Mouse (Mus musculus): ENCODE measurements around the gene Tmc6. TPM values are rescaled to one million over a fixed set of nuclear protein-coding genes. Genes with fewer than 3 reads are reported as not detected.
"Not testable (repeated sequence)": the region's sequence is repeated elsewhere in the genome, so short reads cannot be mapped to it uniquely, and the experiment has no call there.

Gene Tmc6
- polyA plus RNA-seq, 1 experiment from 2014 or later: 28.4 TPM

- 78% methylated on average over 9 of the region's 9 CpGs for WGBS
- ATAC-seq (replicated peaks; ENCODE audit: extremely low read depth, insufficient read depth, low FRiP score); H3K4me3 ChIP-seq (ENCODE audit: low read length); H3K9ac ChIP-seq (ENCODE audit: low read length); H3K4me2 ChIP-seq (ENCODE audit: low read depth, low read length); H3K27me3 ChIP-seq (ENCODE audit: control insufficient read depth, insufficient read depth, low read length); H3K9me3 ChIP-seq (replicated peaks; ENCODE audit: control insufficient read depth, low read length); H3K27ac ChIP-seq (ENCODE audit: low read length): not testable (repeated sequence)
- Histone ChIP-seq H3K4me1 (ENCODE audit: control insufficient read depth, insufficient read depth, low read length) (peaks cover 46% of the 10 kb centered on the region), H3K36me3 (ENCODE audit: control insufficient read depth, insufficient read depth) (peaks cover 53% of the 10 kb centered on the region)
These were observed 33.9 kb upstream of the Tmc6 start for GRCm38 (mm10) chr11:117815850-117816249.

DNA sequence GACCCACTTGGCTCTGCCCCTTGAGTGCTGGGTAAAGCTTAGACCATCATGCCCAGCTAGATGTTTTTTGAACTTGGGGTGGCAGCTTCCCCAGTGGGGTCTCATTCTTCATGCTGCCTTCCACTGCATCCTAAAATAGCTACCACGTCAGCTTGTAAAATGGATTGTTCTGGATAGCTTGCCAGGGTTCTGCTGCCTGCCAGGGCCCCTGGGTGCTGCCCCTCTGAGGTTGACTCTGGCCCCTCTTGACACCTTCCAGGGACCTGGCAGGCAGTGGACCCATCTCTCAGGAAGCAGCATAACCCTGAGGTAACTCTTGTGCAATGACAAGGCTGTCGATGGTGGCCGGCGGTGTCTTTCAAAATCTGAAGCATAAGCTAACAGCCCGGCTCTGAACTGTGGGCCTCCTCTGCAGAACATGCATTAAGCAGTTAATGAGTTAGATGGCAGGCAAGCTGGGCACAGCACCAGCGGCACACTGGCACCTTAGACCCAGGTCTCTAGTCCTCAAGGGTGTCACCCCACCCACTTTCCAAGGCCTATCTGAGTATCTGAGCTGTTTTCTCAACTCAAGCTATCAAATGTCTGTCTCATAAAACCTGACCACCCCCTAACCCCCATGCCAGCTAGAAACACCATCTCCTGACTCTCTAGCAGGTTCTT lies 32.8 kb upstream of the Tmc6 start:
- H3K36me3 ChIP-seq (ENCODE audit: control insufficient read depth, insufficient read depth): peaks cover 45% of the 10 kb centered on the region
- no peak overlapping the region; the same call in 1 of the 2 replicates for H3K9ac ChIP-seq (ENCODE audit: low read length)
- H3K9me3 ChIP-seq (replicated peaks; ENCODE audit: control insufficient read depth, low read length): no peaks in the 10 kb centered on the region
- no peak overlapping the region for H3K4me3 ChIP-seq (ENCODE audit: low read length)
- no peak overlapping the region for H3K4me2 ChIP-seq (ENCODE audit: low read depth, low read length)
- H3K4me1 ChIP-seq (ENCODE audit: control insufficient read depth, insufficient read depth, low read length): peaks cover 45% of the 10 kb centered on the region
- WGBS: 82% methylated on average over 6 of the region's 6 CpGs
- ATAC-seq (replicated peaks; ENCODE audit: extremely low read depth, insufficient read depth, low FRiP score): no peak
- H3K27me3 ChIP-seq (ENCODE audit: control insufficient read depth, insufficient read depth, low read length): no peaks in the 10 kb centered on the region
- H3K27ac ChIP-seq (ENCODE audit: low read length): peak overlapping the region; percentile 60

GRCm38 (mm10) chr11:117813867-117814266 lies 31.9 kb upstream of the Tmc6 start:
- 45% methylated on average over 5 of the region's 5 CpGs for WGBS
- H3K4me1 ChIP-seq (ENCODE audit: control insufficient read depth, insufficient read depth, low read length): peaks cover 42% of the 10 kb centered on the region

DNA sequence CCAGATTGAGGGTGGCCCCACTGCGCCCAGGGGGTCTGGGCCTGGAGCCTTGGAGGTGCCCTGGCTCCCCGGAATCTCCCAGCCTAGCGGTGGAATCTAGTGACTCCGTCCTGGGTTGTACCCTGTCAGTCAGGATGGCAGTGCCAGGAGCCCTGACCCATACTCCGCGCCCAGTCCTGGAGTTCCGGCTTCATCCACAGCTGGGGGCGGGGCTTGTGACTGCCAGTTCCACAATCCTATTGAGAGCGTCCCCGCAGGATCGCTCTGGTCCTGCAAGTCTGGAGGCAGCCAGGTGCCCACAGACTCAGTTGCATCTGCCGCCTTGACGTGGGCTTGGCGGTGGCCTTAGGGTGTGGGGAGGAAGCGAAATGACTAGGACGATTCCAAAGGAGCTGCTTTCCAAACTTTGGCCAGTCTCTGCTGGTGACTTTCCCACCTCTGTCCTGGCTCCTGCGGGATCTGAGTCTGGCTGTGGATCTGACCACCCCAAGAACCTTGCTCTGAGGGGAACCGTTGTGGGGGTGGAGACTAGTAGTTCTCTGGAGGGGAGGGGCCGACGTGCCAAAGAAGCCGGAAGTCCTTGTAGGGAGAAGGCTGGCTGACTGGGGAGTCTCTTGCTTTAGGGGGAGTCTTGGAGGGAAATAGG lies 28.5 kb upstream of the Tmc6 start:
- peaks cover 34% of the 10 kb centered on the region for H3K4me1 ChIP-seq (ENCODE audit: control insufficient read depth, insufficient read depth, low read length)
- H3K27me3 ChIP-seq (ENCODE audit: control insufficient read depth, insufficient read depth, low read length): no peaks in the 10 kb centered on the region
- H3K4me3 ChIP-seq (ENCODE audit: low read length): peak overlapping the region; percentile 90
- peak overlapping the region; percentile 85 for H3K27ac ChIP-seq (ENCODE audit: low read length)
- peak overlapping the region; percentile 79 for H3K4me2 ChIP-seq (ENCODE audit: low read depth, low read length)
- H3K9ac ChIP-seq (ENCODE audit: low read length): peak overlapping the region; percentile 95
- under 1% methylated on average over 21 of the region's 21 CpGs for WGBS
- H3K9me3 ChIP-seq (replicated peaks; ENCODE audit: control insufficient read depth, low read length): no peaks in the 10 kb centered on the region
- peaks cover 20% of the 10 kb centered on the region for H3K36me3 ChIP-seq (ENCODE audit: control insufficient read depth, insufficient read depth)
- peak; percentile 76 for ATAC-seq (replicated peaks; ENCODE audit: extremely low read depth, insufficient read depth, low FRiP score)

More at GRCm38 (mm10) chr11:117813867-117814266, 31.9 kb upstream of the Tmc6 start:
- peaks cover 42% of the 10 kb centered on the region for H3K36me3 ChIP-seq (ENCODE audit: control insufficient read depth, insufficient read depth)
- no peaks in the 10 kb centered on the region for H3K27me3 ChIP-seq (ENCODE audit: control insufficient read depth, insufficient read depth, low read length)
- no peak overlapping the region for H3K4me3 ChIP-seq (ENCODE audit: low read length)
- no peak for ATAC-seq (replicated peaks; ENCODE audit: extremely low read depth, insufficient read depth, low FRiP score)
- peak overlapping the region; percentile 41; the same call in 1 of the 2 replicates for H3K27ac ChIP-seq (ENCODE audit: low read length)
- H3K4me2 ChIP-seq (ENCODE audit: low read depth, low read length): no peak overlapping the region
- no peaks in the 10 kb centered on the region for H3K9me3 ChIP-seq (replicated peaks; ENCODE audit: control insufficient read depth, low read length)
- H3K9ac ChIP-seq (ENCODE audit: low read length): no peak overlapping the region

- Histone ChIP-seq H3K9me3 (replicated peaks; ENCODE audit: control insufficient read depth, low read length) (no peaks in the 10 kb centered on the region), H3K36me3 (ENCODE audit: control insufficient read depth, insufficient read depth) (peaks cover 12% of the 10 kb centered on the region), H3K9ac (ENCODE audit: low read length) (peak within 1 kb of the TSS; percentile 95), H3K4me2 (ENCODE audit: low read depth, low read length) (peak within 1 kb of the TSS; percentile 79), H3K27ac (ENCODE audit: low read length) (peak within 1 kb of the TSS; percentile 85), H3K4me3 (ENCODE audit: low read length) (peak within 1 kb of the TSS; percentile 90), H3K27me3 (ENCODE audit: control insufficient read depth, insufficient read depth, low read length) (no peaks in the 10 kb centered on the region), H3K4me1 (ENCODE audit: control insufficient read depth, insufficient read depth, low read length) (peaks cover 27% of the 10 kb centered on the region)
- ATAC-seq (replicated peaks; ENCODE audit: extremely low read depth, insufficient read depth, low FRiP score): peak; percentile 69
- WGBS: under 1% methylated on average over 75 of the region's 75 CpGs
These were observed 27.7 kb upstream of the Tmc6 start, which contains the start of the genes Gm20708 and Syngr2 for GRCm38 (mm10) chr11:117809407-117810311. Gene Gm20708 (plus strand): TSS chr11:117809668. Gene Syngr2 (plus strand): TSS chr11:117809668.

DNA sequence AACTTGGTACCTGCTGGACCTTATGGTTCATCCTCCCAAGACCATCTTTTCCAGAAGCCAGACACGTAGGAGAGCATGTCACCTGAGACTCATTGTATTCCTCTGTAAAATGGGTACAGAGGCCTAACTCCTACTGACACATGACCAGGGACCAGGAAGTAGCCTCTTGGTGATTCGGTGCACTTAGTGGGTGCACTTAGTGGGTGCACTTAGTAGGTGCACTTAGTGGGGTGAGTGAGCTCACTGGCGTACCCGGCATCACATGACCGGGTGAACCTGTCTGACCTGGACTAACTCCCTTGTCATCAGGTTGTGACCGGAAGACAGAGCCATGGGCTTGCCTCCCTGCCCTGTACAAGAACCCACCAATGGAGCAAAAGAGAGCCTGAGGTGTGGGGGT lies 24.8 kb upstream of the Tmc6 start:
- Histone ChIP-seq H3K4me2 (ENCODE audit: low read depth, low read length) (no peak overlapping the region), H3K9me3 (replicated peaks; ENCODE audit: control insufficient read depth, low read length) (no peaks in the 10 kb centered on the region), H3K4me1 (ENCODE audit: control insufficient read depth, insufficient read depth, low read length) (peaks cover 17% of the 10 kb centered on the region), H3K4me3 (ENCODE audit: low read length) (no peak overlapping the region), H3K36me3 (ENCODE audit: control insufficient read depth, insufficient read depth) (no peaks in the 10 kb centered on the region), H3K27ac (ENCODE audit: low read length) (no peak overlapping the region), H3K9ac (ENCODE audit: low read length) (no peak overlapping the region), H3K27me3 (ENCODE audit: control insufficient read depth, insufficient read depth, low read length) (no peaks in the 10 kb centered on the region)
- 93% methylated on average over 6 of the region's 6 CpGs for WGBS
- ATAC-seq (replicated peaks; ENCODE audit: extremely low read depth, insufficient read depth, low FRiP score): no peak

DNA sequence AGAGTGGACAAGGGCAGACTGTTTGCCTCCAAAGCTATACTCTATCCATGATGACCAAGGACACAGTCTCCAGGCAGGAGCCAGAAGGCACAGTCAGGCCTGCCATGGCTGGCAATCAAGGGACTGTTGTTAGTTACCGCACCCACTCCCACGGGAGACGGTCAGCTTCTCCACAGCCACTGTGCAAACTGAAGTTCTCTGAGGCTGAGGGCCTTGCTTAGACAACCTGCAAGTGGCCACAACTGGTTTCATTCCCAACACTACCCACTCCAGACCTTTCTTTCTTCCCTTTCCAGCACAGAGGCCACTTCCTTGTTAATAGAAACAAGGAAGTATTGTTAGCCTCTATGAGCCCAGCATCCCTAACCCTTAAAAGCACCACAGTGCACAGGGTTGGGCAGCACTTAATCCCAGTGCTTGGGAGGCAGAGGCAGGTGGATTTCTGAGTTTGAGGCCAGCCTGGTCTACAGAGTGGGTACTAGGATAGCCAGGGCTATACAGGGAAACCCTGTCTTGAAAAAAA lies 21.2 kb upstream of the Tmc6 start:
- no peaks in the 10 kb centered on the region for H3K9me3 ChIP-seq (replicated peaks; ENCODE audit: control insufficient read depth, low read length)
- ATAC-seq (replicated peaks; ENCODE audit: extremely low read depth, insufficient read depth, low FRiP score): no peak
- peaks cover 4% of the 10 kb centered on the region for H3K4me1 ChIP-seq (ENCODE audit: control insufficient read depth, insufficient read depth, low read length)
- no peak overlapping the region for H3K27ac ChIP-seq (ENCODE audit: low read length)
- H3K27me3 ChIP-seq (ENCODE audit: control insufficient read depth, insufficient read depth, low read length): no peaks in the 10 kb centered on the region
- no peaks in the 10 kb centered on the region for H3K36me3 ChIP-seq (ENCODE audit: control insufficient read depth, insufficient read depth)
- H3K4me2 ChIP-seq (ENCODE audit: low read depth, low read length): no peak overlapping the region
- H3K4me3 ChIP-seq (ENCODE audit: low read length): no peak overlapping the region
- WGBS: 89% methylated on average over 3 of the region's 3 CpGs
- H3K9ac ChIP-seq (ENCODE audit: low read length): no peak overlapping the region

DNA sequence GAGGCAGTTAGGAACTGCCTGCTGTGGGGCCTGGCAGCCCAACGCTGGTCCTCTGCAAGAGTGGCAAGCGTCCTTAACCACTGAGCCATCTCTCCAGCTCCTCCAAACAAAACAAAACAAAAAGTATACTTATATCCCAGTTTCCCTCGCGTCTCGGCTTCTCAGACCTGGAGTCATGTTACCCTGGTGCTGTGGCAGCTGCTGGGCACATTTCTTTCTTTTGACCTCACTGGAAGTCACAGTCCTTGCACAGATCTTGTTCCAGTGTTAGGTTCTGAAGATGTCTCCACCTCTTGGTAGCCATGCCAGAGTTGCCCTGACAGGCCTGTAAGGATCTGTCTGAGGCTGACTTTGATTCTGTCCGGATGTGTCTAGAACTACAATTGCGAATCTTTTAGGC lies 19.7 kb upstream of the Tmc6 start:
- H3K9me3 ChIP-seq (replicated peaks; ENCODE audit: control insufficient read depth, low read length): no peaks in the 10 kb centered on the region
- no peak overlapping the region for H3K4me2 ChIP-seq (ENCODE audit: low read depth, low read length)
- H3K27ac ChIP-seq (ENCODE audit: low read length): no peak overlapping the region
- no peak overlapping the region for H3K9ac ChIP-seq (ENCODE audit: low read length)
- H3K4me1 ChIP-seq (ENCODE audit: control insufficient read depth, insufficient read depth, low read length): peaks cover 8% of the 10 kb centered on the region
- 71% methylated on average over 7 of the region's 7 CpGs for WGBS
- ATAC-seq (replicated peaks; ENCODE audit: extremely low read depth, insufficient read depth, low FRiP score): no peak
- no peaks in the 10 kb centered on the region for H3K27me3 ChIP-seq (ENCODE audit: control insufficient read depth, insufficient read depth, low read length)
- no peak overlapping the region for H3K4me3 ChIP-seq (ENCODE audit: low read length)
- H3K36me3 ChIP-seq (ENCODE audit: control insufficient read depth, insufficient read depth): no peaks in the 10 kb centered on the region
